Mouse (Mus musculus): Measurements from ENCODE around the gene Mettl24.

DNA sequence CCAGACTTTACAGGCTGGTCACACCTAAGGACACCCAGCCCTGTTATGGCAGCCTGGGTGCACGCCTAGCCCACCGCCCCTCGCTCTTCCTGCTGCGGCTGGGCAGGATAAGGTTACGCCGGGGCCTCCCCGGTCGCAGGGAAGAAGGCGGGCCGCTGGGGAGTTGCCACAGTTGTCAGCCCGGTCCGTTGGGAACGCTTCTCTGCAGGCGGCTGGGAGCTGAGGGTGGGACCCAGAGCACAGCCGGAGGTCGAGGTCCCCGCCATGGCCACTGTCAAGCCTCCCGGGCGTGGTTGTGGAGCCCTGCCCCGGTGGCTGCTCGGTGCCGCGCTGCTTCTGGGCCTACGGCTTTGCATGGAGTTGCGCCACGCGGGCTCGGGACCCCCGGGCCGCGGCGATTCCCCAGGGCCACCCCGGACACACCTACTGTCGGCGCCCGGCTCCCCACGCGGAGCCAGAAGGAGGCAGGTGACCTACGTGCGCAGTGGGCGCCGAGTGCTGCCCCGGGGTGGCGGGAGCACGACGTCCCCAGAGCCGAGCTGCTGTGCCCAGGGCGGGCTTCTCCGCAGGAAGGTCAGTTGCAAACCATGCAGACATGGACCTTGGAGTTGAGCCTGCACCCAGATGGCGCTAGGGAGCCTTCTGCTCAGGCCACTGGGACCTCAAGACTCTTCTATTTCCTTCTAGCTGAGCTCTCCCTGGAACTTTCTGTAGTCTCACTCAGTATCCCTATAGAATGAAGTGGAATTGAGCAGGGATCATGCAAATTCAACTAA lies at the start of gene Mettl24:
- TF ChIP-seq GABPA (IDR thresholded peaks at IDR 0.05; ENCODE audit: low read depth, low read length) = no peak
- TF ChIP-seq CTCF (IDR thresholded peaks at IDR 0.05 in 2 of 3, conservative IDR thresholded peaks at IDR 0.05 in 1 of 3; ENCODE audit: control insufficient read depth in 1 of 3, insufficient read depth in 1 of 3, low read depth in 2 of 3, low read length in 3 of 3, poor library complexity in 1 of 3, severe bottlenecking in 1 of 3) = 0 out of 6 replicates have a peak, but pooled peaks of 1 of the 3 experiments have one; percentile 9
- no peak for TF ChIP-seq TBP (IDR thresholded peaks at IDR 0.05; ENCODE audit: low read depth, low read length)
- TF ChIP-seq MAX (IDR thresholded peaks at IDR 0.05; ENCODE audit: low read length) = no peak
- TF ChIP-seq HCFC1 (IDR thresholded peaks at IDR 0.05; ENCODE audit: low read depth, low read length) = no peak

Data from MEL (cell line).